Mouse (Mus musculus) lung, postnatal 0 days (tissue): ENCODE measurements around the gene Olfr1555-ps1.
"Not testable (repeated sequence)": the region's sequence is repeated elsewhere in the genome, so short reads cannot be mapped to it uniquely, and the experiment has no call there.

Source experiments
- CTCF ChIP-seq: IDR thresholded peaks from 2 replicates; pipeline ENCODE4 v1.5.1; 2016; ENCODE audit warnings: antibody characterized with exemption, mild to moderate bottlenecking
- EP300 ChIP-seq: IDR thresholded peaks from 2 replicates; pipeline ENCODE4 v1.6.1; 2016; ENCODE audit warnings: antibody characterized with exemption, mild to moderate bottlenecking, control low read depth

DNA sequence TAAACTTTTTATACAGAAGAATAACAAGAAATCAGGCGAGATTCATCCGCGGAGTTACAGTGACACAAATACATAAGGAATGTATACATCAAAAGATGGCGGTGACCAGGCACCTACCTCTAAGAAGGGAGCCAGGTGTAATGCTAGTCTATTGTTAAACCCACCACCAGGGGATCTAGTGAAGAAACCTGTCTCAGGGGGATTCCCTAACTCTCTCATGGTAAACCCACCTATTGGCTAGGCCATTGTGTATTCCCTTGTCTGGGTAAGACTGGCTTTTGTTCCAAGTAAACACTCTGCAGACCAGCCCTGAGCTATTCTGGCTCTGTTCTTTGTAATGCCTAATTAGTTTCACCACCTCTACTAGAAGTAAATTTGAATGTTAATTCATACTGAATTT lies 29.2 kb upstream of the Olfr1555-ps1 start:
- TF ChIP-seq CTCF, EP300: not testable (repeated sequence)
